Comparison of ENCODE assay signal across 16 mouse cellular contexts in genomic region chr12:102602255-102603041, GRCm38 (mm10). TPM values are rescaled to one million over a fixed set of nuclear protein-coding genes. Genes with fewer than 3 reads are reported as not detected.
DNase-seq lines count a peak whose midpoint lies in the region; ATAC-seq and TF ChIP-seq lines count a peak whose summit lies in the region.
"Had no signal": no experiment of that assay in that cellular context is flagged by ENCODE, and none has a peak within 500 bp of the region (broad histone marks: within the 10 kb centered on the region; RNA-seq: fewer than 3 reads in every experiment).

No protein-coding gene starts in this region.

- no peaks in the 10 kb centered on the region for H3K27me3 ChIP-seq in hindbrain, embryonic 13.5 days
- H3K27me3 ChIP-seq in hindbrain, postnatal 0 days (ENCODE audit: insufficient read depth, low read length): no peaks in the 10 kb centered on the region
- no peaks in the 10 kb centered on the region for H3K27me3 ChIP-seq in E14TG2a.4 (ENCODE audit: insufficient read depth, low read length)
- H3K27me3 ChIP-seq in embryonic facial prominence, embryonic 12.5 days: no peaks in the 10 kb centered on the region
- no peaks in the 10 kb centered on the region for H3K27me3 ChIP-seq in intestine, embryonic 15.5 days (replicated peaks)
- H3K27me3 ChIP-seq: heart, embryonic 15.5 days; megakaryocyte, embryonic 14.5 days; neural tube, embryonic 12.5 days had no signal

- no peak overlapping the region for H3K4me3 ChIP-seq in hindbrain, embryonic 13.5 days
- H3K4me3 ChIP-seq in hindbrain, postnatal 0 days (ENCODE audit: low read length): no peak overlapping the region
- peak overlapping the region; percentile 20; the same call in 1 of the 2 replicates for H3K4me3 ChIP-seq in E14TG2a.4 (replicated peaks; ENCODE audit: low read length)
- no peak overlapping the region for H3K4me3 ChIP-seq in embryonic facial prominence, embryonic 12.5 days
- no peak overlapping the region for H3K4me3 ChIP-seq in intestine, embryonic 15.5 days (replicated peaks)
- H3K4me3 ChIP-seq: heart, embryonic 15.5 days; megakaryocyte, embryonic 14.5 days; neural tube, embryonic 12.5 days had no signal

- H3K4me2 ChIP-seq in hindbrain, embryonic 13.5 days: no peak overlapping the region
- no peak overlapping the region for H3K4me2 ChIP-seq in hindbrain, postnatal 0 days (ENCODE audit: low read depth, low read length)
- H3K4me2 ChIP-seq in embryonic facial prominence, embryonic 12.5 days (replicated peaks): no peak overlapping the region
- H3K4me2 ChIP-seq in intestine, embryonic 15.5 days (replicated peaks): no peak overlapping the region
- H3K4me2 ChIP-seq: heart, embryonic 15.5 days; lung, embryonic 14.5 days; neural tube, embryonic 12.5 days had no signal

- TF ChIP-seq CTCF in hindbrain, postnatal 0 days (IDR thresholded peaks at IDR 0.05; ENCODE audit: low read depth): no peak
- no peak for TF ChIP-seq CTCF in E14TG2a.4 (conservative IDR thresholded peaks at IDR 0.05; ENCODE audit: low read length)

- peak overlapping the region; percentile 41; the same call in 1 of the 2 replicates for H3K27ac ChIP-seq in hindbrain, embryonic 13.5 days
- H3K27ac ChIP-seq in hindbrain, postnatal 0 days: no peak overlapping the region
- peak overlapping the region; percentile 58 for H3K27ac ChIP-seq in embryonic facial prominence, embryonic 12.5 days
- H3K27ac ChIP-seq in intestine, embryonic 15.5 days: 0 out of 2 replicates have a peak overlapping the region, but pooled peaks have one; percentile 14
- H3K27ac ChIP-seq: heart, embryonic 15.5 days; neural tube, embryonic 12.5 days had no signal

- no peak for ATAC-seq in hindbrain, embryonic 13.5 days (ENCODE audit: low FRiP score)
- no peak for ATAC-seq in hindbrain, postnatal 0 days
- ATAC-seq in embryonic facial prominence, embryonic 12.5 days (ENCODE audit: insufficient number of reproducible peaks, insufficient read depth, low FRiP score, low TSS enrichment): no peak
- no peak for ATAC-seq in intestine, embryonic 15.5 days
- ATAC-seq: CD4-positive, CD25-positive, alpha-beta regulatory T cell, adult 4 months; inflammation-experienced regulatory T-cells, adult 6 months had no signal

- peaks cover 36% of the 10 kb centered on the region for H3K4me1 ChIP-seq in hindbrain, embryonic 13.5 days (replicated peaks)
- peaks cover 9% of the 10 kb centered on the region; the same call in 1 of the 2 replicates for H3K4me1 ChIP-seq in hindbrain, postnatal 0 days (ENCODE audit: insufficient read depth, low read length)
- H3K4me1 ChIP-seq in E14TG2a.4 (replicated peaks; ENCODE audit: low read depth, low read length): peaks cover 72% of the 10 kb centered on the region
- H3K4me1 ChIP-seq in embryonic facial prominence, embryonic 12.5 days: peaks cover 33% of the 10 kb centered on the region
- peaks cover 33% of the 10 kb centered on the region for H3K4me1 ChIP-seq in intestine, embryonic 15.5 days (replicated peaks)

- WGBS in hindbrain, embryonic 13.5 days: 85% methylated on average over 9 of the region's 9 CpGs
- WGBS in hindbrain, postnatal 0 days: 72% methylated on average over 9 of the region's 9 CpGs
- WGBS in embryonic facial prominence, embryonic 12.5 days: 66% methylated on average over 9 of the region's 9 CpGs
- 56% methylated on average over 9 of the region's 9 CpGs for WGBS in intestine, embryonic 15.5 days

- H3K36me3 ChIP-seq in hindbrain, embryonic 13.5 days: peaks cover 9% of the 10 kb centered on the region; the same call in 1 of the 2 replicates
- H3K36me3 ChIP-seq in hindbrain, postnatal 0 days (ENCODE audit: insufficient read depth, low read length): no peaks in the 10 kb centered on the region
- peaks cover 90% of the 10 kb centered on the region for H3K36me3 ChIP-seq in E14TG2a.4 (ENCODE audit: insufficient read depth, low read length)
- peaks cover 5% of the 10 kb centered on the region; the same call in 1 of the 2 replicates for H3K36me3 ChIP-seq in embryonic facial prominence, embryonic 12.5 days
- 0 out of 2 replicates have a peak, but pooled peaks cover 2% of the 10 kb centered on the region for H3K36me3 ChIP-seq in intestine, embryonic 15.5 days
- H3K36me3 ChIP-seq: heart, embryonic 15.5 days had no signal

- peak overlapping the region; percentile 55 for H3K9ac ChIP-seq in hindbrain, embryonic 13.5 days
- no peak overlapping the region for H3K9ac ChIP-seq in hindbrain, postnatal 0 days (replicated peaks; ENCODE audit: low read length)
- no peak overlapping the region for H3K9ac ChIP-seq in embryonic facial prominence, embryonic 12.5 days
- no peak overlapping the region for H3K9ac ChIP-seq in intestine, embryonic 15.5 days
- H3K9ac ChIP-seq: heart, embryonic 15.5 days; lung, embryonic 14.5 days; neural tube, embryonic 12.5 days had no signal

- H3K9me3 ChIP-seq in hindbrain, embryonic 13.5 days: no peaks in the 10 kb centered on the region
- no peaks in the 10 kb centered on the region for H3K9me3 ChIP-seq in hindbrain, postnatal 0 days (ENCODE audit: low read length)
- peaks cover 6% of the 10 kb centered on the region for H3K9me3 ChIP-seq in E14TG2a.4 (ENCODE audit: low read length)
- H3K9me3 ChIP-seq in embryonic facial prominence, embryonic 12.5 days: 0 out of 2 replicates have a peak, but pooled peaks cover 4% of the 10 kb centered on the region
- no peaks in the 10 kb centered on the region for H3K9me3 ChIP-seq in intestine, embryonic 15.5 days
- H3K9me3 ChIP-seq: heart, embryonic 15.5 days had no signal

- no peak for DNase-seq in hindbrain, postnatal 0 days (ENCODE audit: low spot score)
- DNase-seq in adrenal gland, adult 8-10 months: no peak
- DNase-seq in retina, postnatal 1 day: no peak
- DNase-seq in spleen, postnatal 4 days (ENCODE audit: low spot score in 2 of 2): no peak
- DNase-seq: gastrocnemius, postnatal 10 days; lung, embryonic 14.5 days; right cerebral cortex, postnatal 4 days had no signal

RNA-seq across cellular contexts. Expression of gene Chga, which starts 47.7 kb away (rescaled TPM):
- polyA plus RNA-seq in hindbrain, embryonic 13.5 days (2015; fragmentation: Nextera tagmentation; extraction: Ambion mirVana): 96.0 and 102 TPM in 2 replicates
- total RNA-seq in hindbrain, postnatal 0 days (2014; rRNA removed): 160 and 171 TPM in 2 replicates
- polyA plus RNA-seq in hindbrain, postnatal 0 days (2015; fragmentation: Nextera tagmentation; extraction: Ambion mirVana): 254 and 255 TPM in 2 replicates
- polyA plus RNA-seq in embryonic facial prominence, embryonic 12.5 days (2016; fragmentation: Nextera tagmentation; extraction: Ambion mirVana): 10.1 and 12.2 TPM in 2 replicates
- polyA plus RNA-seq in intestine, embryonic 15.5 days (2015; fragmentation: Nextera tagmentation; extraction: Ambion mirVana): 26.2 and 27.3 TPM in 2 replicates
- total RNA-seq in adrenal gland, adult 8-10 months (2022): 1,000 to 10,000 TPM; 2,246 to 2,701 (median 2,550) TPM
- polyA plus RNA-seq: CD4-positive, CD25-positive, alpha-beta regulatory T cell, adult 4 months had no signal
